Mouse (Mus musculus): Measurements from ENCODE around the gene Olfr1293-ps. TPM values are rescaled to one million over a fixed set of nuclear protein-coding genes. Genes with fewer than 3 reads are reported as not detected.

Olfr1293-ps gene
- not detected in 2 replicates for polyA plus RNA-seq (2012; rRNA removed)

DNA sequence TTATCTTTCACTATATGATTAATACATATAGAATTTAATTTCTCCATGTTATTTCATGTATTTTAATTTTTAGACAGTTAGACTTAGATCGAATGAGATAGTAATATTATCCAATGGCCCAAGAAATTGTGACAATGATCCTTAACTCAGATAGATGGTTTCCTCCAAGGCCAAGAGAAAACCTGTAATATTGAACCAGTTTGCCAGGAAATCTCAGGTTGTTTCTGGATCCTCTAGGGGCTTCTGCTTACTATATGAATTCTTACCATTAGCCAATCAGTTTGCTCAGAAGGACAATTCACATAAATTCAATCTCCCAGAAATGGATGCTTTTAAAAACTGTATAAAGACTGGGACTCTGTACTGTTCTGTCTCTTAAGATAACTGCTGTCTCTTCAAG lies at the start of gene Olfr1293-ps:
Gene Olfr1293-ps, plus strand, starts transcription at position 301 of the 400 bp plus-strand sequence.

DNA sequence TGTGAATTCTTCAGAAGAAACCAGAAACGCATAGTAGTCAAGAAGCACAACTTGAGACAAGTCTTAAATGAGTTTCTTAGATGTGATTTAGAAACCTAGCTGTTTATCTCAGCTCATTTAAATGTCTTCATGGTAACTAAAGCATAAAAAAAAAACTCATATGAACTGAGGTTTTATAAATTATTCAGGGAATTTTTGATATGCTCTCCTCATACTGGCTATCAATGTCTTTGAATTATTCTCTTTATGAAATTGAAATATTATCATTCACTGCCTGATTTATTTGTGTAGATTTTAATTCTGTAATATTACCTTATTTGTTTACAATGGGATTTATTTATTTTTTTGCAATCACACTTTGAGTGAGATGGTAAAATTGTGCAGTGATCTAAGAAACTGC lies 44.5 kb upstream of the Olfr1293-ps start, which contains the start of gene Olfr1289:
Gene Olfr1289, plus strand, starts transcription at position 301 of the 400 bp plus-strand sequence.

GRCm38 (mm10) chr2:111493729-111494128 lies 31.3 kb upstream of the Olfr1293-ps start, which contains the start of gene Olfr1290:
TSS of gene Olfr1290 (minus strand) at chr2:111493829.

DNA sequence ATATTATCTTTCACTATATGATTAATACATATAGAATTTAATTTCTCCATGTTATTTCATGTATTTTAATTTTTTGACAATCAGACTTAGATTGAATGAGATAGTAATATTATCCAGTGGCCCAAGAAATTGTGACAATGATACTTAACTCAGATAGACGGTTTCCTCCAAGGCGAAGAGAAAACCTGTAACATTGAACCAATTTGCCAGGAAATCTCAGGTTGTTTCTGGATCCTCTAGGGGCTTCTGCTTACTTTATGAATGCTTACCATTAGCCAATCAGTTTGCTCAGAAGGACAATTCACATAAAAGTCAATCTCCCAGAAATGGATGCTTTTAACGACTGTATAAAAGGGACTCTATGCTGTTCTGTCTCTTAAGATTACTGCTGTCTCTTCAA lies 28.1 kb upstream of the Olfr1293-ps start, which contains the start of gene Olfr1291-ps1:
Gene Olfr1291-ps1, plus strand, starts transcription at position 301 of the 400 bp plus-strand sequence.

DNA sequence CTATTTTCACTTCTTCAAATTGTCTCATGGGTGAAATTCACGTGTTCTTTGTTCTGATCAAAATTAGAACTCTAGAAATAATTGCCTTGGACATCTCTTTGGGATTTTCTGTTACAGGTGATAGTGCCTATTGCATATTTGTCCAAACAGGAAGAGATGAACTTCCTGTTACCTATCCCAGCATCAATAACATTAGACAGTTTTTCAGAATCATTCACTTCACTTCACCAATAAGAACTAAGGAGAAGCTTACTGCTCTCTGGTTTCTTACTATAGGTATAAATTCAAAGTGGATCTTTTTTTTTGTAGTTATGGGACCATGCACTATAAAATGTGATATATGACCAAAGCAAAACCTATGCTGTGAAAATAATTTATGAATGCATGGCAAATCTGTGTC lies 15.2 kb downstream of the Olfr1293-ps start, which contains the start of gene Olfr1294:
Gene Olfr1294, minus strand, starts transcription at position 101 of the 400 bp plus-strand sequence.

DNA sequence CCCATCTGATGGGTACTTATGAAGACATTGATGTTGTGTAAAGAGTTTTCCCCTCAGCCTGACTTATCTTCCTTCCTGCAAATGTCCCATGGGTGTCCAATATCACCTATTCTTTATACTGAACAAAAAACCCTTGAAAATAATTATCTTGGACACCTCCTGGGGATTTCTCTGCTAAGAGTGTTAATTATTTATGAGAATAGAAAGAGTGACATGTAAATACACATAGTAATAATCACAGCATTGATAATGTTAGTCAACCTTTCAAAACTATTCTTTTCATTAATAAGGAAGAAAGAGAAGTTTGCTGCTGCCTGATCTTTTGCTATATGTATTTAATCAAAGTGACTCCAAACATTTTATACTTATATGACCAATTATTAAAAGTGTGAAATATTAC lies 44.6 kb downstream of the Olfr1293-ps start, which contains the start of gene Olfr1295:
Gene Olfr1295, minus strand, starts transcription at position 101 of the 400 bp plus-strand sequence.

Other genes starting within 250 kb of the Olfr1293-ps start
- gene Olfr1278, start 235.1 kb upstream of the Olfr1293-ps start, polyA plus RNA-seq (2012; rRNA removed) = not detected in 2 replicates
- gene Olfr1279, start 224.6 kb upstream of the Olfr1293-ps start, polyA plus RNA-seq (2012; rRNA removed) = not detected in 2 replicates
- gene Olfr1280, start 211.2 kb upstream of the Olfr1293-ps start, polyA plus RNA-seq (2012; rRNA removed) = not detected in 2 replicates
- not detected in 2 replicates for gene Olfr1281, start 198.7 kb upstream of the Olfr1293-ps start, polyA plus RNA-seq (2012; rRNA removed)
- gene Olfr1282, start 189.1 kb upstream of the Olfr1293-ps start, polyA plus RNA-seq (2012; rRNA removed) = not detected in 2 replicates
- gene Olfr1283, start 158.4 kb upstream of the Olfr1293-ps start, polyA plus RNA-seq (2012; rRNA removed) = not detected in 2 replicates
- gene Olfr1284, start 149.7 kb upstream of the Olfr1293-ps start, polyA plus RNA-seq (2012; rRNA removed) = not detected in 2 replicates
- not detected in 2 replicates for gene Olfr1286, start 102.1 kb upstream of the Olfr1293-ps start, polyA plus RNA-seq (2012; rRNA removed)
- gene Olfr1287, start 76.1 kb upstream of the Olfr1293-ps start, polyA plus RNA-seq (2012; rRNA removed) = not detected in 2 replicates
- gene Olfr1288, start 51.1 kb upstream of the Olfr1293-ps start, polyA plus RNA-seq (2012; rRNA removed) = not detected in 2 replicates
- not detected in 2 replicates for gene Olfr1289, start 44.4 kb upstream of the Olfr1293-ps start, polyA plus RNA-seq (2012; rRNA removed)
- not detected in 2 replicates for gene Olfr1290, start 31.4 kb upstream of the Olfr1293-ps start, polyA plus RNA-seq (2012; rRNA removed)
- not detected in 2 replicates for gene Olfr1291-ps1, start 28.0 kb upstream of the Olfr1293-ps start, polyA plus RNA-seq (2012; rRNA removed)
- not detected in 2 replicates for gene Olfr1294, start 15.1 kb downstream of the Olfr1293-ps start, polyA plus RNA-seq (2012; rRNA removed)
- gene Olfr1295, start 44.5 kb downstream of the Olfr1293-ps start, polyA plus RNA-seq (2012; rRNA removed) = not detected in 2 replicates
- gene Olfr1297, start 101.3 kb downstream of the Olfr1293-ps start, polyA plus RNA-seq (2012; rRNA removed) = not detected in 2 replicates
- not detected in 2 replicates for gene Olfr1298, start 124.0 kb downstream of the Olfr1293-ps start, polyA plus RNA-seq (2012; rRNA removed)
- gene Olfr1299, start 136.2 kb downstream of the Olfr1293-ps start, polyA plus RNA-seq (2012; rRNA removed) = not detected in 2 replicates
- not detected in 2 replicates for gene Olfr1301, start 225.8 kb downstream of the Olfr1293-ps start, polyA plus RNA-seq (2012; rRNA removed)